Mouse (Mus musculus): ENCODE results near the gene Fuca1. TPM values are rescaled to one million over a fixed set of nuclear protein-coding genes. Genes with fewer than 3 reads are reported as not detected.
A peak's percentile ranks its signal among the peaks of the same experiment; 100 is the strongest.
"Not testable (repeated sequence)": the region's sequence is repeated elsewhere in the genome, so short reads cannot be mapped to it uniquely, and the experiment has no call there.

Gene Fuca1
- polyA plus RNA-seq, 1 experiment from 2014 or later: 39.2 TPM

DNA sequence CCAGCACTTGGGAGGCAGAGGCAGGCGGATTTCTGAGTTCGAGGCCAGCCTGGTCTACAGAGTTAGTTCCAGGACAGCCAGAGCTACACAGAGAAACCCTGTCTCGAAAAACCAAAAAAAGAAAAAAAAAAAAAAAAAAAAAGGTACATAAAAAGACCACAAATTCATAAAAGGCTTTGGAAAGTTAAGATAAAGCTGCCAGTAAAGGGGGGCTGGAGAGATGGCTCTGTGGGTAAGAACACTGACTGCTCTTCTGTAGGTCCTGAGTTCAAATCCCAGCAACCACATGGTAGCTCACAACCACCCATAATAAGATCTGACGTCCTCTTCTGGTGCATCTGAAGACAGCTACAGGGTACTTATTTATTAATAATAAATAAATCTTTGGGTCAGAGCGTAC lies 59.7 kb downstream of the Fuca1 start:
- H3K4me1 ChIP-seq (ENCODE audit: control insufficient read depth, insufficient read depth, low read length); H3K9ac ChIP-seq (replicated peaks; ENCODE audit: low read length); H3K27me3 ChIP-seq (ENCODE audit: control insufficient read depth, insufficient read depth, low read length); DNase-seq (ENCODE audit: low spot score); H3K4me3 ChIP-seq (ENCODE audit: low read depth, low read length); H3K36me3 ChIP-seq (replicated peaks; ENCODE audit: control insufficient read depth, insufficient read depth, low read depth, low read length); H3K9me3 ChIP-seq (replicated peaks; ENCODE audit: control insufficient read depth, low read length); ATAC-seq (replicated peaks; ENCODE audit: insufficient number of reproducible peaks, low FRiP score, low TSS enrichment, low read depth); H3K4me2 ChIP-seq (ENCODE audit: low read depth, low read length); H3K27ac ChIP-seq (replicated peaks; ENCODE audit: low read depth, low read length): not testable (repeated sequence)
- WGBS: 94% methylated on average over 5 of the region's 5 CpGs

- Histone ChIP-seq H3K4me1 (ENCODE audit: control insufficient read depth, insufficient read depth, low read length) (no peaks in the 10 kb centered on the region; the same call in 1 of the 2 replicates), H3K27me3 (ENCODE audit: control insufficient read depth, insufficient read depth, low read length) (no peaks in the 10 kb centered on the region), H3K4me3 (ENCODE audit: low read depth, low read length) (no peak overlapping the region), H3K27ac (replicated peaks; ENCODE audit: low read depth, low read length) (no peak overlapping the region), H3K4me2 (ENCODE audit: low read depth, low read length) (no peak overlapping the region), H3K9me3 (replicated peaks; ENCODE audit: control insufficient read depth, low read length) (no peaks in the 10 kb centered on the region), H3K36me3 (replicated peaks; ENCODE audit: control insufficient read depth, insufficient read depth, low read depth, low read length) (peaks cover 10% of the 10 kb centered on the region), H3K9ac (replicated peaks; ENCODE audit: low read length) (no peak overlapping the region)
- 75% methylated on average over 7 of the region's 7 CpGs for WGBS
- ATAC-seq (replicated peaks; ENCODE audit: insufficient number of reproducible peaks, low FRiP score, low TSS enrichment, low read depth) (no peak), DNase-seq (ENCODE audit: low spot score) (peak; percentile 21)
These were observed 61.1 kb downstream of the Fuca1 start for GRCm38 (mm10) chr4:135981524-135982063.

DNA sequence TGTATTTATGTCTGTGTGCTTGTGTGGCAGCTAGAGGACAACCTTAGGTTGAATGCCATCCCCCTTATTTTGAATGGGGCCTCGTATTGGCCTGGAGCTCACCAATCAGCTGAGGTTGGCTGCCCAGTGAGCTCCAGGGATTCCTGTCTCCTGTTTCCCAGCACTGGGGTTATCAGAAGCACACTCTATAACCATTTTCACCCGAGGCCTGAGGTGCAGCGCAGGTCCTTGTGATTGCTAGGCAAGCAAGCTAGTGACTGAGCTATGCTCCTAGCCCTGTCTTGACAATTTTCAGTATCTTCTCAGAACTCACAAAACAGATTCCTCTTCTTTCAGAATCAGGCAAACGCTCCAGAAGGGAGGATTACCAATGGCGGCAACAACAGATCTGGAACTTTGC lies 64.0 kb downstream of the Fuca1 start:
- no peak overlapping the region for H3K4me2 ChIP-seq (ENCODE audit: low read depth, low read length)
- ATAC-seq (replicated peaks; ENCODE audit: insufficient number of reproducible peaks, low FRiP score, low TSS enrichment, low read depth): no peak
- H3K4me1 ChIP-seq (ENCODE audit: control insufficient read depth, insufficient read depth, low read length): no peaks in the 10 kb centered on the region; the same call in 1 of the 2 replicates
- H3K9me3 ChIP-seq (replicated peaks; ENCODE audit: control insufficient read depth, low read length): no peaks in the 10 kb centered on the region
- no peak for DNase-seq (ENCODE audit: low spot score)
- peaks cover 5% of the 10 kb centered on the region for H3K36me3 ChIP-seq (replicated peaks; ENCODE audit: control insufficient read depth, insufficient read depth, low read depth, low read length)
- H3K27ac ChIP-seq (replicated peaks; ENCODE audit: low read depth, low read length): no peak overlapping the region
- no peak overlapping the region for H3K9ac ChIP-seq (replicated peaks; ENCODE audit: low read length)
- 86% methylated on average over 5 of the region's 5 CpGs for WGBS
- H3K27me3 ChIP-seq (ENCODE audit: control insufficient read depth, insufficient read depth, low read length): no peaks in the 10 kb centered on the region
- no peak overlapping the region for H3K4me3 ChIP-seq (ENCODE audit: low read depth, low read length)

DNA sequence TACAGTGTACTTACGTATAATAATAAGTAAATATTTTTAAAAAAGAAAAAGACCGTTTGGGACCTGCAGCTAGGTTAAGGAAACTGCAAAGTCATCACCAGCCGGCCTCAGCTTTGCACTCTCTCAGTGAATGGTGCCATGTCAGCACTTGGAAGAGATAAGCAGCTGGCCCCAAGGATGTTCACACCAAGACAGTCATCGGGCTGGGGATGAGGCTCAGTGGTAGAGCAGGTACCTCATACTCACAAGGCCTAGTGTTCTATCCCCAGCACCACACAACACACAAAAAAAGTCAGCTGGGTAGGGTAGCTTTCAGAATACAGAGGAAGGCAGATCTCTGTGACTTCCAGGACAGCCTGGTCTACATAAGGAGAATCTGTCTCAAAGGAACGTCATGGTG lies 64.7 kb downstream of the Fuca1 start:
- no peaks in the 10 kb centered on the region; the same call in 1 of the 2 replicates for H3K4me1 ChIP-seq (ENCODE audit: control insufficient read depth, insufficient read depth, low read length)
- H3K9me3 ChIP-seq (replicated peaks; ENCODE audit: control insufficient read depth, low read length): no peaks in the 10 kb centered on the region
- DNase-seq (ENCODE audit: low spot score) (no peak), ATAC-seq (replicated peaks; ENCODE audit: insufficient number of reproducible peaks, low FRiP score, low TSS enrichment, low read depth) (no peak)
- peaks cover 5% of the 10 kb centered on the region for H3K36me3 ChIP-seq (replicated peaks; ENCODE audit: control insufficient read depth, insufficient read depth, low read depth, low read length)
- no peak overlapping the region for H3K4me3 ChIP-seq (ENCODE audit: low read depth, low read length)
- no peaks in the 10 kb centered on the region for H3K27me3 ChIP-seq (ENCODE audit: control insufficient read depth, insufficient read depth, low read length)
- no peak overlapping the region for H3K27ac ChIP-seq (replicated peaks; ENCODE audit: low read depth, low read length)
- H3K9ac ChIP-seq (replicated peaks; ENCODE audit: low read length): no peak overlapping the region
- no peak overlapping the region for H3K4me2 ChIP-seq (ENCODE audit: low read depth, low read length)
- WGBS: 89% methylated on average over 5 of the region's 5 CpGs

- no peak for ATAC-seq (replicated peaks; ENCODE audit: insufficient number of reproducible peaks, low FRiP score, low TSS enrichment, low read depth)
- H3K27ac ChIP-seq (replicated peaks; ENCODE audit: low read depth, low read length): no peak overlapping the region
- no peaks in the 10 kb centered on the region for H3K9me3 ChIP-seq (replicated peaks; ENCODE audit: control insufficient read depth, low read length)
These were observed 65.2 kb downstream of the Fuca1 start for GRCm38 (mm10) chr4:135985769-135986168.

GRCm38 (mm10) chr4:135986301-135986942 lies 65.9 kb downstream of the Fuca1 start:
- 8% methylated on average over 22 of the region's 23 CpGs for WGBS
- ATAC-seq (replicated peaks; ENCODE audit: insufficient number of reproducible peaks, low FRiP score, low TSS enrichment, low read depth): peak; percentile 10; the same call in 1 of the 2 replicates
- no peak for DNase-seq (ENCODE audit: low spot score)
- no peaks in the 10 kb centered on the region for H3K27me3 ChIP-seq (ENCODE audit: control insufficient read depth, insufficient read depth, low read length)
- peaks cover 5% of the 10 kb centered on the region for H3K36me3 ChIP-seq (replicated peaks; ENCODE audit: control insufficient read depth, insufficient read depth, low read depth, low read length)
- H3K4me3 ChIP-seq (ENCODE audit: low read depth, low read length): peak overlapping the region; percentile 95
- no peaks in the 10 kb centered on the region; the same call in 1 of the 2 replicates for H3K4me1 ChIP-seq (ENCODE audit: control insufficient read depth, insufficient read depth, low read length)
- H3K27ac ChIP-seq (replicated peaks; ENCODE audit: low read depth, low read length): peak overlapping the region; percentile 73
- H3K9me3 ChIP-seq (replicated peaks; ENCODE audit: control insufficient read depth, low read length): no peaks in the 10 kb centered on the region
- H3K4me2 ChIP-seq (ENCODE audit: low read depth, low read length): peak overlapping the region; percentile 84
- H3K9ac ChIP-seq (replicated peaks; ENCODE audit: low read length): peak overlapping the region; percentile 95

More at GRCm38 (mm10) chr4:135985769-135986168, 65.2 kb downstream of the Fuca1 start:
- Histone ChIP-seq H3K36me3 (replicated peaks; ENCODE audit: control insufficient read depth, insufficient read depth, low read depth, low read length) (peaks cover 5% of the 10 kb centered on the region), H3K4me1 (ENCODE audit: control insufficient read depth, insufficient read depth, low read length) (no peaks in the 10 kb centered on the region; the same call in 1 of the 2 replicates), H3K27me3 (ENCODE audit: control insufficient read depth, insufficient read depth, low read length) (no peaks in the 10 kb centered on the region), H3K4me3 (ENCODE audit: low read depth, low read length) (peak overlapping the region; percentile 95), H3K9ac (replicated peaks; ENCODE audit: low read length) (no peak overlapping the region; the same call in 1 of the 2 replicates), H3K4me2 (ENCODE audit: low read depth, low read length) (peak overlapping the region; percentile 84)
- whole genome bisulfite sequencing: 86% methylated on average over 7 of the region's 7 CpGs
- DNase-seq (ENCODE audit: low spot score): no peak

DNA sequence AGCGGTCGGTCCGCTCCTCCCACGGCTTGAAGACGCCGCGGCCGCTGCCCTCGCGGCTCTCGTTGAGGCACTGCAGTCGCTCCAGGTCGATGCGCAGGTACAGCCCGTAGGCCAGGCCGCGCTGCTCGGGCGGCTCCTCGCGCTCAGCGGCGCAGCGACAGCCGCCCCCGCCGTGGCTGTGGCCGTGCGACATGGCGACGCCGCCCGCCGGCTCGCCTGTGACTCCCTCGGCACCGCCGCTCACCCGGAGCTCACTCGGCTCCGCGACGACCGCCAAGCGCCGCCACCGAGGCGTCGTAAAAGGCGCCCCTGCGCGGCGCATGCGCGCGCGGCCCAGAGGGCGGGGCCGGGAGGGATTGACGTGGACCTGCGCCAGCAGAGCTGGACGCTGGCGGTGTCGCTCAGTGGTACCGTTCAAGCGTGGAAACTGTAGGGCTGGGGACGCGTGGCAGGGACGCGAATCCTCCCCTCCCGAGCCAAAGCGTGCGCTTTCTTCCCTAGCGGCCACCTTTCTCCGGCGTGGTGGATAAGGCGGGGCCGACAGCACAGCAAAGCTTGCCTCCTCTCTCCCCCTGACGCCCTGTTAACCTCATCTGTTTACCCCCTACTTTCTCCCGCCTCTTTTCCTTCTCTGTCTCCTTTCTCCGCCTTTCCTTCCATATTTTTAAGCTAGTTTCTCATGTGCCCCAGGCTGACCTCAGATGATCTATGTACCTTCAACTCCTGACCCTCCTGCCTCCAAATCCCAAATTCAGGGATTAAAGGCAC lies 66.6 kb downstream of the Fuca1 start, which contains the start of gene Pithd1:
TSS of gene Pithd1 (minus strand) at position 322 of the 768 bp plus-strand sequence.
- Histone ChIP-seq H3K4me3 (ENCODE audit: low read depth, low read length) (peak within 1 kb of the TSS; percentile 95), H3K27ac (replicated peaks; ENCODE audit: low read depth, low read length) (peak within 1 kb of the TSS; percentile 73), H3K9ac (replicated peaks; ENCODE audit: low read length) (peak within 1 kb of the TSS; percentile 95), H3K27me3 (ENCODE audit: control insufficient read depth, insufficient read depth, low read length) (no peaks in the 10 kb centered on the region), H3K4me2 (ENCODE audit: low read depth, low read length) (peak within 1 kb of the TSS; percentile 84), H3K36me3 (replicated peaks; ENCODE audit: control insufficient read depth, insufficient read depth, low read depth, low read length) (peaks cover 5% of the 10 kb centered on the region), H3K9me3 (replicated peaks; ENCODE audit: control insufficient read depth, low read length) (no peaks in the 10 kb centered on the region), H3K4me1 (ENCODE audit: control insufficient read depth, insufficient read depth, low read length) (no peaks in the 10 kb centered on the region; the same call in 1 of the 2 replicates)
- DNase-seq (ENCODE audit: low spot score) (peak; percentile 92), ATAC-seq (replicated peaks; ENCODE audit: insufficient number of reproducible peaks, low FRiP score, low TSS enrichment, low read depth) (peak; percentile 91)
- under 1% methylated on average over 81 of the region's 81 CpGs for WGBS
